Mouse (Mus musculus): ENCODE results near the gene Prss32.

DNA sequence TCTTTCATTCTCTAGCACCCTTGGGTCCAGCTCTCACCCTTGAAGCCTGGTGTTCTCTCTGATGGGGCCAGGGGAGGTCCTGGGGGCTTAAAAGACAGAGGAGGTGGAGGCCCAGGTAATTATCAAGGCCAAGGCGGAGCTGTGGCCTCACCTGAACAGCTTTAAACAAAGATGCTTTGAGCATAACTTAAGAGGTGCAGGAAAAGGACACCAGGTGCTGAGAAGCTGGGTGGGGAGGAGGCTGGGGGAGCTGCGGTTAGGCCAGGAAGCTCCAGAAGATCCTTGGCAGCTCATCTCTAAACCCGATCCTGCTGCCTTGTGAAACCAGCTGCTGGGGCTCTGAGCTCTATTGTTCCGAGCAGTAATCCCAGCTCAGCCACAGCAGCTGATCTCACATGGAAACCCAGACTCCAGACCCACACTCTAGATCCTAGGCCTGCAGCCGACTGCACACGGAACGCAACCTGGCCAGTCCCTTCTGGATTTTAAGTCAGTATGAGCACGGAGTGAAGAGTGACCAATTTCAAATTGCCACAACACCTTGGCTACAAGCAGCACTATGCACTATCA lies 7.6 kb upstream of the Prss32 start, which contains the start of gene Prss33:
- TF ChIP-seq HCFC1 (IDR thresholded peaks at IDR 0.05; ENCODE audit: borderline replicate concordance, insufficient read depth, low read length) (no peak), ZC3H11A (IDR thresholded peaks at IDR 0.05; ENCODE audit: borderline replicate concordance, low read depth, low read length) (no peak), CHD2 (IDR thresholded peaks at IDR 0.05; ENCODE audit: low read depth, low read length) (no peak), ZNF384 (IDR thresholded peaks at IDR 0.05; ENCODE audit: low read depth, low read length) (no peak), MAFK (IDR thresholded peaks at IDR 0.05; ENCODE audit: insufficient read depth, low read depth, low read length) (no peak)

All from ES-E14 (cell line).